Mouse (Mus musculus) forebrain, embryonic 10.5 days (tissue): ENCODE results near the gene Sidt1. TPM values are rescaled to one million over a fixed set of nuclear protein-coding genes. Genes with fewer than 3 reads are reported as not detected.

Source experiments
- polyA plus RNA-seq: library from polyadenylated mRNA; unstranded; fragments of >200 nt; fragmentation: Nextera tagmentation; extraction: Ambion mirVana; gene quantifications from 2 replicates; pipeline ENCODE4 v1.2.1, GENCODE M21; 2016

Gene Sidt1
- polyA plus RNA-seq, 1 experiment from 2014 or later: 0.15 TPM

Other genes with a start within 250 kb of the Sidt1 start
- 39.2 and 42.0 TPM in 2 replicates for gene Atp6v1a, start 193.5 kb downstream of the Sidt1 start, polyA plus RNA-seq
- 151 and 159 TPM in 2 replicates for gene Naa50, start 193.4 kb downstream of the Sidt1 start, polyA plus RNA-seq
- gene Usf3, start 159.9 kb downstream of the Sidt1 start, polyA plus RNA-seq: 2.4 and 2.8 TPM in 2 replicates
- 32.4 and 35.9 TPM in 2 replicates for gene Spice1, start 13.9 kb upstream of the Sidt1 start, polyA plus RNA-seq
- gene Cfap44, start 61.6 kb upstream of the Sidt1 start, polyA plus RNA-seq: 0.45 and 0.63 TPM in 2 replicates
- 25.9 TPM in 2 replicates for gene Boc, start 225.7 kb upstream of the Sidt1 start, polyA plus RNA-seq